Mouse (Mus musculus) CH12.LX (cell line): Measurements from ENCODE around the gene Tnik. TPM values are rescaled to one million over a fixed set of nuclear protein-coding genes. Genes with fewer than 3 reads are reported as not detected.

ENCODE experiments used
- DNase-seq: peaks from one replicate; pipeline ENCODE4 v3.0.0-alpha.2; 2013; ENCODE audit errors: extremely low read depth
- H3K27ac ChIP-seq: 2 replicates; pipeline ENCODE4 v1.5.1; 2012; ENCODE audit warnings: low read depth, mild to moderate bottlenecking, control low read depth, moderate library complexity; ENCODE audit not compliant: insufficient read depth
- H3K27me3 ChIP-seq: replicated peaks from 2 replicates; pipeline ENCODE3; 2012; ENCODE audit warnings: inconsistent platforms
- H3K36me3 ChIP-seq, 2 experiments: replicated peaks in 1 of 2; 2 replicates each; pipeline versions ENCODE3 to v1.6.1; 2012; ENCODE audit warnings: inconsistent platforms in 1 of 2, low read length in 1 of 2, mild to moderate bottlenecking in 1 of 2, mixed read lengths in 1 of 2, moderate library complexity in 1 of 2; ENCODE audit not compliant: control insufficient read depth in 1 of 2, insufficient read depth in 1 of 2
- H3K4me1 ChIP-seq, 2 experiments: 2 replicates each; pipeline ENCODE4 v1.6.1; 2012; ENCODE audit warnings: inconsistent platforms in 1 of 2, moderate library complexity in 1 of 2; ENCODE audit not compliant: insufficient read depth in 2 of 2, control insufficient read depth in 1 of 2
- H3K4me2 ChIP-seq: 2 replicates; pipeline ENCODE4 v1.6.1; 2012; ENCODE audit warnings: low read depth, mild to moderate bottlenecking, control low read depth; ENCODE audit not compliant: poor library complexity, insufficient read depth, severe bottlenecking
- H3K4me3 ChIP-seq, 3 experiments: fragments of 150-350 bp in 1 of 3; sonication (generic) in 1 of 3; replicated peaks in 1 of 3; 2 replicates each; pipeline versions ENCODE3 to v1.5.1; 2011 to 2012; ENCODE audit warnings: low read depth in 2 of 3, low read length in 2 of 3, mild to moderate bottlenecking in 2 of 3, moderate library complexity in 2 of 3, control low read depth in 1 of 3, improper control_type of control experiment in 1 of 3, inconsistent platforms in 1 of 3, mixed read lengths in 1 of 3; ENCODE audit not compliant: poor library complexity in 1 of 3
- H3K79me2 ChIP-seq: replicated peaks from 2 replicates; pipeline ENCODE4 v1.6.1; 2012; ENCODE audit warnings: mild to moderate bottlenecking, moderate library complexity; ENCODE audit not compliant: control insufficient read depth, poor library complexity, insufficient read depth, severe bottlenecking; ENCODE audit errors: extremely low read depth
- H3K9ac ChIP-seq: 2 replicates; pipeline ENCODE4 v1.6.1; 2012; ENCODE audit warnings: low read depth, mild to moderate bottlenecking, control low read depth, moderate library complexity; ENCODE audit not compliant: insufficient read depth
- H3K9me3 ChIP-seq: replicated peaks from 2 replicates; pipeline ENCODE3; 2012; ENCODE audit warnings: low read length, inconsistent platforms, mixed read lengths
- CHD1 ChIP-seq: IDR thresholded peaks from 2 replicates; pipeline ENCODE4 v1.6.1; 2012; ENCODE audit warnings: low read depth, low read length, improper control_type of control experiment, inconsistent platforms
- CHD2 ChIP-seq: IDR thresholded peaks from 2 replicates; pipeline ENCODE4 v1.6.1; 2011; ENCODE audit warnings: low read length, improper control_type of control experiment
- CTCF ChIP-seq, 2 experiments: IDR thresholded peaks in 1 of 2; conservative IDR thresholded peaks in 1 of 2; 2 replicates each; pipeline ENCODE4 v1.5.1; 2011 to 2012; ENCODE audit warnings: low read depth in 2 of 2, low read length in 2 of 2, improper control_type of control experiment in 1 of 2, inconsistent platforms in 1 of 2, mild to moderate bottlenecking in 1 of 2, moderate library complexity in 1 of 2
- E2F4 ChIP-seq: IDR thresholded peaks from 2 replicates; pipeline ENCODE4 v1.6.1; 2011; ENCODE audit warnings: low read depth, low read length, improper control_type of control experiment; ENCODE audit not compliant: insufficient replicate concordance
- ELF1 ChIP-seq: IDR thresholded peaks from 2 replicates; pipeline ENCODE4 v1.6.1; 2014; ENCODE audit warnings: low read depth, mild to moderate bottlenecking, inconsistent platforms, low read length, improper control_type of control experiment
- ETS1 ChIP-seq: conservative IDR thresholded peaks from 2 replicates; pipeline ENCODE4 v1.6.1; 2012; ENCODE audit warnings: low read depth, mild to moderate bottlenecking, inconsistent platforms, low read length, improper control_type of control experiment, moderate library complexity
- GABPA ChIP-seq: IDR thresholded peaks from 2 replicates; pipeline ENCODE4 v1.6.1; 2012; ENCODE audit warnings: low read depth, low read length, improper control_type of control experiment, inconsistent platforms; ENCODE audit not compliant: insufficient replicate concordance
- JUN ChIP-seq: IDR thresholded peaks from 2 replicates; pipeline ENCODE4 v1.6.1; 2011; ENCODE audit warnings: low read depth, mild to moderate bottlenecking, low read length, improper control_type of control experiment, moderate library complexity; ENCODE audit not compliant: insufficient read depth
- JUND ChIP-seq: conservative IDR thresholded peaks from 2 replicates; pipeline ENCODE4 v1.6.1; 2011; ENCODE audit warnings: low read depth, low read length, improper control_type of control experiment
- MAZ ChIP-seq: IDR thresholded peaks from 2 replicates; pipeline ENCODE4 v1.6.1; 2012; ENCODE audit warnings: low read depth, mild to moderate bottlenecking, inconsistent platforms, low read length, improper control_type of control experiment, moderate library complexity
- MEF2A ChIP-seq: IDR thresholded peaks from 2 replicates; pipeline ENCODE4 v1.6.1; 2014; ENCODE audit warnings: low read depth, mild to moderate bottlenecking, inconsistent platforms, low read length, improper control_type of control experiment, borderline replicate concordance
- MYC ChIP-seq: IDR thresholded peaks from 2 replicates; pipeline ENCODE4 v1.6.1; 2011; ENCODE audit warnings: low read depth, mild to moderate bottlenecking, improper control_type of control experiment, low read length
- NRF1 ChIP-seq: IDR thresholded peaks from 2 replicates; pipeline ENCODE4 v1.6.1; 2014; ENCODE audit warnings: low read depth, mild to moderate bottlenecking, inconsistent platforms, low read length, improper control_type of control experiment, moderate library complexity
- PAX5 ChIP-seq: IDR thresholded peaks from 2 replicates; pipeline ENCODE4 v1.6.1; 2012; ENCODE audit warnings: low read length, inconsistent platforms, mixed read lengths
- RAD21 ChIP-seq: IDR thresholded peaks from 2 replicates; pipeline ENCODE4 v1.6.1; 2011; ENCODE audit warnings: low read depth, mild to moderate bottlenecking, low read length, improper control_type of control experiment, moderate library complexity
- RCOR1 ChIP-seq: conservative IDR thresholded peaks from 2 replicates; pipeline ENCODE4 v1.6.1; 2012; ENCODE audit warnings: low read depth, mild to moderate bottlenecking, inconsistent platforms, low read length, improper control_type of control experiment
- SMC3 ChIP-seq: IDR thresholded peaks from 2 replicates; pipeline ENCODE4 v1.6.1; 2011; ENCODE audit warnings: low read depth, low read length, improper control_type of control experiment
- USF2 ChIP-seq: conservative IDR thresholded peaks from 2 replicates; pipeline ENCODE4 v1.6.1; 2011; ENCODE audit warnings: low read depth, low read length, improper control_type of control experiment
- ZKSCAN1 ChIP-seq: IDR thresholded peaks from 2 replicates; pipeline ENCODE4 v1.6.1; 2012; ENCODE audit warnings: low read depth, inconsistent platforms, low read length, improper control_type of control experiment, borderline replicate concordance
- ZMIZ1 ChIP-seq: IDR thresholded peaks from 2 replicates; pipeline ENCODE4 v1.6.1; 2012; ENCODE audit warnings: low read depth, mild to moderate bottlenecking, inconsistent platforms, low read length, improper control_type of control experiment
- ZNF384 ChIP-seq: IDR thresholded peaks from 2 replicates; pipeline ENCODE4 v1.6.1; 2012; ENCODE audit warnings: low read depth, low read length, improper control_type of control experiment, inconsistent platforms
- dilution Hi-C: fragments of 300-500 bp; cut with MboI; formaldehyde crosslinking; loops from 2 replicates; pipeline ENCODE4 v1.14.3; 2020; ENCODE audit warnings: low sequenced_read_pairs; ENCODE audit not compliant: extremely low pct_unique_long_range_greater_than_20kb, extremely low pct_ligation_motif_present
- in situ Hi-C: fragments of 300-500 bp; cut with MboI; formaldehyde crosslinking; loops from 3 replicates; pipeline ENCODE4 v1.14.3; 2019; ENCODE audit warnings: low sequenced_read_pairs, low pct_ligation_motif_present, low pct_unique_long_range_greater_than_20kb, mixed read lengths
- polyA plus RNA-seq: library from polyadenylated mRNA; unstranded; fragments of >175 nt; gene quantifications from 2 replicates; pipeline ENCODE4 v1.2.1, GENCODE M21; 2012; ENCODE audit warnings: low read depth; ENCODE audit not compliant: insufficient read length
- total RNA-seq, 2 experiments: library from RNA; depleted of rRNA; stranded (reverse); fragments of 300-350 nt in 1 of 2; fragments of >200 nt in 1 of 2; gene quantifications; 2 replicates each; pipeline ENCODE4 v1.2.3; 2012 to 2014

Tnik gene
- total and polyA plus RNA-seq, 3 experiments: 0.08 TPM; not detected in 2

DNA sequence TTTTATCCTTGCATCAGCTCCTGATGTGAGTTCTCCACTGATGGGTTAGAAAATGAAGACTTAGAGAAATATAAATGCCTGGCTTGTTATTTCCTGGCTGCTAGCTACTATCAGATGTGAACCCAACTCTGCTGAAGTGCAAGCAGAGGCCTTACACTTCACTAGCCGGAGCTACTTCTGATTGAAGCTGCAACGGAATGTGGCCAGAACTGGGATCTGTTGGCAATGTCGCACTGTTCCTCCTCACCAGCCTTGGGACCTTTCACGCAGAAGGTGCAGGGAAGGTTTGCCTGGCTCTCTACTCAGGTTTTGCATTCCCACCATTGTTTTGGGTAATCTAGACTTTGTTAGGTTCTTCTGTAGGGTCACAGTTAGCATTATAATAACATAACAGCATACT is 179.1 kb downstream of the Tnik start:
- TF ChIP-seq ZKSCAN1: no peak
- H3K4me1 ChIP-seq: no peaks in the 10 kb centered on the region
- no peaks in the 10 kb centered on the region for H3K79me2 ChIP-seq
- H3K9me3 ChIP-seq: peaks cover 75% of the 10 kb centered on the region
- no peaks in the 10 kb centered on the region for H3K36me3 ChIP-seq
- no peak overlapping the region for H3K9ac ChIP-seq
- no peak overlapping the region for H3K27ac ChIP-seq
- H3K4me3 ChIP-seq: no peak overlapping the region
- dilution Hi-C loops: no loop called here
- no peaks in the 10 kb centered on the region for H3K27me3 ChIP-seq
- no peak for DNase-seq
- in situ Hi-C loops: no loop called here
- H3K4me2 ChIP-seq: no peak overlapping the region

DNA sequence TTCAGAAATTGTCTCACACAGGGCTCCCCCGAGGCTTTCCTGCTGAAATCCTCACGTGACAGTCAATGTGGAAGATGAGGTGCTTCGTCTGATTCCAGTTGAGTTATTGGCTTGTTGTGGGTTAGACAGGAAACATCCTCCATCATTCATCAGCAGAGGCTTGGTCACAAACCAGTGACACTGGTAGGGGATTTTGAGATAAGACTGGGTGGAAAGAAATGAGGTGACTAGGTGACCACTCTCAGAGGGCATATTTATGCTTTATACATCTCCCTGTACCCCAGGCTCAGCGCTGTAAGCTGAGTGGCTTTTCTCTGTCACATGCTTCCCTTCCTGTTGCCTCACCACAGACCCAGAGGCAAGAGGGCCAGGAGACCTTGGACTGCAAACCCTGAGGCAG is 184.9 kb downstream of the Tnik start:
- no peaks in the 10 kb centered on the region for H3K36me3 ChIP-seq
- H3K79me2 ChIP-seq: no peaks in the 10 kb centered on the region
- H3K27me3 ChIP-seq: no peaks in the 10 kb centered on the region
- H3K9ac ChIP-seq: no peak overlapping the region
- no peak overlapping the region for H3K27ac ChIP-seq
- in situ Hi-C loops: no loop called here
- DNase-seq: no peak
- H3K9me3 ChIP-seq: peaks cover 66% of the 10 kb centered on the region
- no peak for TF ChIP-seq ETS1
- TF ChIP-seq CHD1: no peak
- TF ChIP-seq ZNF384: no peak
- TF ChIP-seq RAD21: no peak
- no peak for TF ChIP-seq RCOR1
- no peak for TF ChIP-seq JUN
- TF ChIP-seq NRF1: no peak
- no peak for TF ChIP-seq ZMIZ1
- TF ChIP-seq SMC3: no peak
- TF ChIP-seq E2F4: no peak
- no peak for TF ChIP-seq MAZ
- no peak for TF ChIP-seq MYC
- no peak for TF ChIP-seq ELF1
- no peak for TF ChIP-seq PAX5
- TF ChIP-seq MEF2A: no peak
- TF ChIP-seq USF2: no peak
- TF ChIP-seq CTCF (conservative IDR thresholded peaks at IDR 0.05 in 1 of 2, IDR thresholded peaks at IDR 0.05 in 1 of 2; ENCODE audit: low read depth in 2 of 2, low read length in 2 of 2): no peak
- TF ChIP-seq GABPA: no peak
- TF ChIP-seq JUND: no peak
- TF ChIP-seq CHD2: no peak
- no peak overlapping the region for H3K4me2 ChIP-seq
- H3K4me3 ChIP-seq: no peak overlapping the region
- no peaks in the 10 kb centered on the region for H3K4me1 ChIP-seq
- dilution Hi-C loops: no loop called here
